Mouse (Mus musculus): ENCODE data around the gene Mypn. TPM values are rescaled to one million over a fixed set of nuclear protein-coding genes. Genes with fewer than 3 reads are reported as not detected.

Gene Mypn
- polyA plus RNA-seq, 1 experiment, result 2.5 TPM

GRCm38 (mm10) chr10:63089758-63090571 lies 113.8 kb downstream of the Mypn start:
- H3K27ac ChIP-seq (ENCODE audit: insufficient read depth, low read length), result no peak overlapping the region
- peaks cover 2% of the 10 kb centered on the region; the same call in 1 of the 2 replicates for H3K4me1 ChIP-seq (ENCODE audit: control insufficient read depth, insufficient read depth, low read length)
- TF ChIP-seq POLR2A (IDR thresholded peaks at IDR 0.05; ENCODE audit: extremely low read depth, insufficient read depth, low read length) (no peak), CTCF (IDR thresholded peaks at IDR 0.05; ENCODE audit: extremely low read depth, insufficient read depth, low read length) (no peak)
- H3K4me3 ChIP-seq (ENCODE audit: insufficient read depth, low read length), result peak overlapping the region; percentile 41

- H3K27ac ChIP-seq (ENCODE audit: insufficient read depth, low read length), result no peak overlapping the region
- H3K4me1 ChIP-seq (ENCODE audit: control insufficient read depth, insufficient read depth, low read length), result peaks cover 2% of the 10 kb centered on the region; the same call in 1 of the 2 replicates
- TF ChIP-seq POLR2A (IDR thresholded peaks at IDR 0.05; ENCODE audit: extremely low read depth, insufficient read depth, low read length), result no peak
- 0 out of 2 replicates have a peak overlapping the region, but pooled peaks have one; percentile 41 for H3K4me3 ChIP-seq (ENCODE audit: insufficient read depth, low read length)
Measured at GRCm38 (mm10) chr10:63089103-63089757, 114.5 kb downstream of the Mypn start.

GRCm38 (mm10) chr10:63086304-63086703 lies 117.4 kb downstream of the Mypn start:
- Histone ChIP-seq H3K4me1 (ENCODE audit: control insufficient read depth, insufficient read depth, low read length) (peaks cover 2% of the 10 kb centered on the region; the same call in 1 of the 2 replicates), H3K4me3 (ENCODE audit: insufficient read depth, low read length) (no peak overlapping the region), H3K27ac (ENCODE audit: insufficient read depth, low read length) (no peak overlapping the region)
- TF ChIP-seq CTCF (IDR thresholded peaks at IDR 0.05; ENCODE audit: extremely low read depth, insufficient read depth, low read length) (no peak), POLR2A (IDR thresholded peaks at IDR 0.05; ENCODE audit: extremely low read depth, insufficient read depth, low read length) (no peak)

GRCm38 (mm10) chr10:63065988-63066387 lies 137.8 kb downstream of the Mypn start:
- H3K27ac ChIP-seq (ENCODE audit: insufficient read depth, low read length), result no peak overlapping the region
- TF ChIP-seq CTCF (IDR thresholded peaks at IDR 0.05; ENCODE audit: extremely low read depth, insufficient read depth, low read length) (peak; percentile 91), POLR2A (IDR thresholded peaks at IDR 0.05; ENCODE audit: extremely low read depth, insufficient read depth, low read length) (no peak)
- H3K4me3 ChIP-seq (ENCODE audit: insufficient read depth, low read length), result no peak overlapping the region
- H3K4me1 ChIP-seq (ENCODE audit: control insufficient read depth, insufficient read depth, low read length), result no peaks in the 10 kb centered on the region

Other genes with a start within 250 kb of the Mypn start
- 58.9 and 63.7 TPM in 2 replicates for gene Rufy2, start 223.7 kb downstream of the Mypn start, polyA plus RNA-seq (2012; rRNA removed)
- gene Hnrnph3, start 179.7 kb downstream of the Mypn start, polyA plus RNA-seq (2012; rRNA removed), result 78.7 and 86.6 TPM in 2 replicates
- gene Pbld2, start 179.6 kb downstream of the Mypn start, polyA plus RNA-seq (2012; rRNA removed), result 3.1 TPM in 2 replicates
- 0.17 and 0.19 TPM in 2 replicates for gene Pbld1, start 143.8 kb downstream of the Mypn start, polyA plus RNA-seq (2012; rRNA removed)
- gene Atoh7, start 104.3 kb downstream of the Mypn start, polyA plus RNA-seq (2012; rRNA removed), result 2.8 and 3.7 TPM in 2 replicates
- gene Herc4, start 39.9 kb upstream of the Mypn start, polyA plus RNA-seq (2012; rRNA removed), result 39.4 and 44.0 TPM in 2 replicates
- gene Sirt1, start 177.8 kb upstream of the Mypn start, polyA plus RNA-seq (2012; rRNA removed), result 10.5 and 10.8 TPM in 2 replicates
- gene Dnajc12, start 178.5 kb upstream of the Mypn start, polyA plus RNA-seq (2012; rRNA removed), result 14.0 and 17.8 TPM in 2 replicates
- 0.36 TPM in 1 of 2 replicates, not detected in the other for gene Gm7075, start 217.8 kb upstream of the Mypn start, polyA plus RNA-seq (2012; rRNA removed)
- 1.0 and 1.3 TPM in 2 replicates for gene Ctnna3, start 226.1 kb upstream of the Mypn start, polyA plus RNA-seq (2012; rRNA removed)

Measured in cortical plate, adult 2 months (tissue).